Mouse (Mus musculus) regulatory T cell (primary cell): ENCODE results near the gene Tiam1.
"Not testable (repeated sequence)": the region's sequence is repeated elsewhere in the genome, so short reads cannot be mapped to it uniquely, and the experiment has no call there.

Experiments used
- in situ Hi-C: fragments of 300-600 bp; cut with MboI, MseI; formaldehyde crosslinking; loops from one replicate; pipeline ENCODE4 v1.15.1; 2025; ENCODE audit warnings: high pct_unique_total_duplicates

Tiam1 gene

DNA sequence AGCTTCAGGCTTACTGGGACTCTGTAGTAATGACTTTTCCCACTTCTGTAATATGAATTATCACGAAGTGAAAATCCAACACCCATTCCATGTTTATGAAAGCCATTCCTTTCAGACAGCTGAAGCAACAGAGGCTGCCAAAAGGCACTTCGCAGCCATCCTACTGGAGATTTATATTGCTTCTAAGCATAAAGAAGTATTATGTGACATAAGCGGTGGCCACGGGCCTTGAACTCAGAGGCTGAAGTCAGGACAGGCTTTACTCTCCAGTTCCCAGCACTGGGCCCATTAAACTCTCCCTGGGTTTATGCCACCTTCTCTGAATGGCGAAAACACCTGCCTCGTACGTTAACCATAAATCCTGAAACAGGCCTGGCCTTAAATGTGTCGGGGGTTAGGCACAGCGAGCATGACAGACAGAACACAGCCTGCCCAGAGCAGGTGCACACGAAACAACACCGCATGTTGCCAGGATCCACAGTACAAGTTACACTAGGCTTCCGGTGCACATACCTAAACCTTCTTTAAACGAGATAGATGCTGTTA is 26.9 kb downstream of the Tiam1 start:
- in situ Hi-C loops = no loop called here

DNA sequence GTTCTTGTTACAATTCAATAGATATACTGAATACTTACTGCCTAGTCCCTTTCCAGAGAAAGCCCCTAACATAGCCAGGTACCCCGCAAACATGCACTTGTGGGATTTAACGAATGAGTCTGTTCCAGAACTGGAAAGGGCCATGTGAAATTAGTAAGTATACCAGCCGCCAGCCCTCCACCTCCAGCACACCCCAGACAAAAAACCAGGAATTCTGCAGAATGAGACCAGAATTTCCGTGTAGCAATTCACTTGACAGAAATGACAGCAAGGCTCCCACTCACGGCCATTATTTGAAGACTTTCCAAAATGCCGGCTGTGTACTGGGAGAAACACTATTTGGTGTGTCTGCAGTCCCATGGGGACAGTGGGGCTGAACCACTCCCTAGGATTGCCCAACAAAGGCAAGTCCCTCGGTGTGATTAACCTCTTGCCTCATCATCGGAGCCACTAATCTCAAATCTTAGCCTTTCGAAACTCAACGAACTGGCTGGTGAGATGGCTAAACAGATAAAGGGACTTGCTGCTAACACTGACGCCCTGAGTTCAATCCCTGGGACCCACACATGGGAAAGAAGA is 30.9 kb downstream of the Tiam1 start:
- in situ Hi-C loops = no loop called here

DNA sequence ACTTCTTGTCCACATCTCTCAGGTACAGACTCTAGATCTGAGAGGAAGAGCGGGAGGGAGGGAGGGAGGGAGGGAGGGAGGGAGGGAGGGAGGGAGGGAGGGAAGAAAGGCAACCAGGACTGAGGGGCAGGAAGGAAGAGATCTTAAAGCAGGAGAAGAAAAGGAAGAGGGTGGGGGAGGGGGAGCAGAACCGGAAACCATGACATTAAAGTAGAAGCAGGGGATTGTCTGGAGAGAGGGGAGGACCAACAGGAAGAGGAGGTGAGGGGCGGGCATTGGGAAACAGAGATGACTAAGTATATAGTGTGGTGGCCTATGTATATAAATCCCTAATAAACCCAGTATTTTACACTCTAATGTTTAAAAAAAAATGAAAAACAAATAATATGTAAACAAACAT is 34.1 kb downstream of the Tiam1 start:
- in situ Hi-C loops = no loop called here

DNA sequence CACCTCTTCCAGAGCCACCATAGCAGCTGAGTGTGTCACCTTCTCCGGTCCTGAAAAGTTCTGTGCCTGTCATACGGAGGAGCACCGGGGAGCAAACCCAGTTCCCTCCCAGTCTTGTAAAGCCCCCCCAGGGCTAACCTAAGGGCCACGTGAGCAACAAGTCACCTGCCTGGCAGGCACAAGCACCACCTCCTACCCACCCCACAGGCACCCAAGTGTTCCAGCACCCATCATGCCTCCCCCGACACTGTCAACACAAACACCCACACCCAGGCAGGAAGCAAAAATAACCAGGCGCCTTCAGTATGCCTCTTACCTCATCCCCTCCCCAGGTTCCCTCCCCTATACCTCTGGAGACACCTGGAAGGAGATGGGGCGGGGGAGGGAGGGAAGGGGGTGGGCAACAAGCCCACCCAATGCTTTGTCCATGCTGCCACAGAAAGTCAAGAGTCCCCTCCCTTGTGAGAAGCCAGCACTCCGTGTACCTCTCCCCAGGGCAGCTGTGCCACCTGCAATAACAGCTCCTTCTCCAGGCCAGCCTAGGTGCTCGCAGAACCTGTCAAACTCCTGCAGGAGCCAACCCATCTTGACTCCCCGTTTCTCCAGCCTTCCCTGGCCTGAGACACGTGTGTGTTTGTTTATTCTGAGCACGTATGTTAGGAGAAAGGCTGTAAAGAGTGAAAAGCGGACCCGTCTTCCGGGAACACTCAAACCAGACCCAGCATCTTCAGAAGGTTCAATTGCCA is 38.7 kb downstream of the Tiam1 start:
- in situ Hi-C loops = loop anchor here (5.0 kb wide), 1 partner anchor 63 kb away; no protein-coding TSS in a partner anchor

DNA sequence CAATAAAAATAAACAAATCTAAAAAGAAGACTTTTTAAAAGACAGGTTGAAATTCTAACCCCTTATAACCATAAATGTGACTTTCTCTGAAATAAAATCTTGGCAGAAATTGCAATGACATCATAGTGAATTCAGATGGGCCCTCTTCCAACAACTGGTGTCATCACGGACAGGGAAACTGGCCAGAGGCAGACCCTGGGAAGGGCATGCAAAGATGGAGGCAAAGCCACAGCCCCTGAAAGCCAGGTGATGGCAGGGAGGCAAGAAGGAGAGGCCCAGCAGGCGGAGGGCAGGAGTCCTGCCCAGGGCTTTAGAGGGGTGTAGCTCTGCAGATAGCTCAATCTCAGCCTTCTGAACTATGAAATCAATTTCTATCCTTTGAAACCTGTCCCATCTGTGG is 39.8 kb downstream of the Tiam1 start:
- in situ Hi-C loops = loop anchor here (5.0 kb wide), 1 partner anchor 61 kb away; no protein-coding TSS in a partner anchor

DNA sequence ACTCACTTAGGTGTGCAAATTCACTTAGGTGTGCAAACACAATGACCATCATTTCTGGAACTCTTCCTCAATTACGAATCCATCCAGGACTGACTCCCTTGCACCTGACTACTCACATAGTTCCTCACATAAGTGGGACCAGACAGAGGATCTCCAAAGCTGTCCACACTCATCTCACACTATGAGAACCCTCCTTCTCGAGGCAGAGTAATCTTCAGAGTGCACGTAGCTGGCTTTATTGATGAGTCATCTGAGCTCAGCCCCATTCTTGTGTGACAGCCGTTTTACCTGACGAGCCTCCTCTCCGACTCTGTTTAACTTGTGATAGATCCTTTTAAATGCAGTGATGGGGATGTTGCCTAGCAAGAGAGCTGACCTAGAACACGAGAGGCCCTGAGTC is 41.0 kb downstream of the Tiam1 start:
- in situ Hi-C loops = loop anchor here (5.0 kb wide), 1 partner anchor 60 kb away; no protein-coding TSS in a partner anchor

DNA sequence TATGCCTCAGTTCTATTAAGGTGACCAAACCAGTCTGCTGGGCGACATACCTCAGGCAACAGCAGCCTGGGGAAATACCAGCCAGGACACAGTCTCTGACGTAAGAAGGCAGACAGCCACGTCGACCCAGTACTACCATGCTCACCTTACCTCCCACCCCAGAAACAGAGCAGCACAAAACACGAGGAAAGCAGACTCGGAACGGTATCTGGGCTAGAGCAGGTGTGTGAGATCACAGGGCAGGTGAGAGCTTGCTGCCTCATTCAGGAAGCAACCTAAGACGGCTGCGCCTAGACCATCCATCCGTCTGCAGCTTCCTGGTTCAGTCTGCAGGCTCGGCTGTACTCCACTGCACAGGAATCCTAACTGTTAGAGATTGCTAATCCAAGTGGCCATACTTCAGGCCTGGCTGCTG is 45.4 kb downstream of the Tiam1 start:
- in situ Hi-C loops = no loop called here

DNA sequence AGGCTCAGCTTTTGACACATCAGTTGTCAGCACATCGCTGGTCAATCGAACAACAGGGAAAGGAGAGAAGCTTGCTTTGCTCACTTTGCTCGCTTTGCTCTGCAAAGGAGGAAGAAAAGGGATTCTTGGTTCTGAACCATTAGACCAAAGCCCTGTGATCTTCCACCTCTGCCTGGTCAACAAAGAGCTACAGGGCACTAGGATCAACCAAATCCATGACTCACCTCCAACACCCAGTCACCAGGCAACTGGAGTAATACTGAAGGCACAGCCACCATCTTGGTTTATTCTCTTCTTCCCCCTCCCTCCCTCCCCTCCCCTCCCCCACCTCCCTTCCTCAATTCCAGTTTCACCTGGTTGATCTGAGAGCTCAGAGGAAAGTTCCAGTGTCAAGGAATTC is 45.8 kb downstream of the Tiam1 start:
- in situ Hi-C loops = no loop called here

DNA sequence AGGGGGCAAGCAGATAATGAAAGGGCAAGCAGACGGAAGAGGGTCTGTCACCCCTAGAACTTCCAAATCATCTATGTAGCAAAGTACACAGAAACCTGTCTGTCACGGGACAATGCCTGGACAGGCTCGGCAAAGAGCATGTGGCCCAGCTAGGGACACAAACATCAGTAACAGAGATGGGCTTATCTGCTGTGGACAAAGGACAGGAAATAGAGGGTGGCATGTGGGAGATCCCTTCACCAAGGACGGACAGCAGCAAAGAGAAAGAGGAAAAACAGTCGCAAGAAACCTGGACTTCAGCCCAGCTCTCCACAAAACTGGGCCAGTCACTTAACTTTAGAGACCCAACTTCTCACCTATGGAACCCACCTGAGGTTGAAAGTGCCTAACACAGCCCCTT is 47.6 kb downstream of the Tiam1 start:
- in situ Hi-C loops = no loop called here

DNA sequence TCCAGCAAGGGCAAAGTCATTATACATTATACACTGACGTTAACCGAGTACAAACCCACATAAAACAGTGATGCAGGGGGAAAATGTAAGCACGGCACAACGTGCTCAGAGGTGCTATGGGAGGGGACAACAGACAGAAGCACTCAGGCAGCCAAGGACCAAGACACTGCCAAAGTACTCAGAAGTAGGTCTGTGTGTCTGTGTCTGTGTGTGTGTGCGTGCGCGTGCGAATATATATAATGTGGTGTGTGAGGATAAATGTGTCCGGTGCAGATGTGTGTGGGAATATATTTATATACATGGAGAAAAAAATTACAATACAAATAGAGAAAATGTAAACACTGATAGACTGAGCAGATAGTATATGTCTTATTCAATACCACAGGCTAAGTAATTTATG is 50.6 kb downstream of the Tiam1 start:
- in situ Hi-C loops = no loop called here

DNA sequence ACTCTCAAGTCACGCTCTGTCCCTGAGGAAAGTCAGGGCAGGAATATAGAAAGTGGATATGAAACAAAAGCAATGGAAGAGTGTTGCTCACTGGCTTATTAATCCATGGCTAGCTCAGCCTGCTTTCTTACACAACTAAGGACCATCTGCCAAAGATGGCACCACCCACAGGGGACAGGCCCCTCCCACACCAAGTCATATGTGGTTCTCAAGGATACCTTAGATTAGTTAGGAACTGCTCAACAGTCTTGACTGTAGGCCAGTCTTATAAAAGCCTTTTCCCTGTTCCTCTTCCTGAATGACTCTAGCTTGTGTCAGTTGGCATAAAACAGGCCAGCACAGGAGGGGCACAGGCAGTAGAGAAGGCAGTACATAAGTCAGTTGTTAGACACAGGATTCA is 51.7 kb downstream of the Tiam1 start:
- in situ Hi-C loops = no loop called here

DNA sequence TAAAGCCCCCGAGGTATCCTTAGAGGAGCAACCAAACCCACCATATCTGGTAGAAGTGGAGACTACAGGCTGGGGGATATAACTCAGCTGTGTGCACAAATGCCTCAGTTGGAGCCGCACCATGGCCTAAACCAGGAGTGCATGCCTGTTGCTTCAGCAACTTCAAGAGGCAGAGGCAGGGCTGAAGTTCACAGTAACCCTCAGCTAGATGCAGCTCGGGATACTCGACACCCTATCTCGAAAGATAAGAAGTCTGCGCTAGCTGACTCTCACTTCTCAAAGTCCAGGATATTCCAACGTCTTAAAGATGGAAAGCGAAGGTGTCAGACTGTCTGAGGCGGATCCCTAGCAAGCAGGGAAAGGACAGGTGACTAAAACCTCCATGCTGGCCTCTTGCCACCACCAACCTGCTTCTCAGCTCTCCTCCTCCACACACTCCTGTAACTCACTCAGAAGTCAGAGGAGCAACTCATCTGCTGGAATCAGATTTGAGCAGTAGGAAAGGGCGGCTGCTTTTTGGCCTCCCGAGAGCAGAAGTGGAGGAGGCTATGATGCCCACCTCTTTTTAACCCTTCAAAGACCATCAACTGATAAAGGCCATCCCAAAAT is 52.4 kb downstream of the Tiam1 start:
- in situ Hi-C loops = no loop called here

DNA sequence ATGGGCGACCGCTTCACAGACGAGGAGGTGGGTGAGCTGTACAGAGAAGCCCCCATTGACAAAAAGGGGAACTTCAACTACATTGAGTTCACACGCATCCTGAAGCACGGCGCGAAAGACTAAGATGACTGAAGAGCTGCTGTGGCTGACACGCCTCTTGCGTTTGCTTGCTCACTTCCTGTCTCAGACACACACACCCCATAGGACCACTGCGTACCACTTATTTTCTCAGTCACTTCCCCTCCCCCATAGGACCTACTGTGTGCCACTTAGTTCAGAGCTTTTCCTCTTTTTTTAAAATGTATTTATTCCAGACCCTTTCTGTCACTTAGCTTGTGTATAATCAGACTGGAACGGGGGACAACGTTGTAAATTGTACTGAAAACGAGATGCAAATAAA is 53.2 kb downstream of the Tiam1 start:
- in situ Hi-C loops = no loop called here

DNA sequence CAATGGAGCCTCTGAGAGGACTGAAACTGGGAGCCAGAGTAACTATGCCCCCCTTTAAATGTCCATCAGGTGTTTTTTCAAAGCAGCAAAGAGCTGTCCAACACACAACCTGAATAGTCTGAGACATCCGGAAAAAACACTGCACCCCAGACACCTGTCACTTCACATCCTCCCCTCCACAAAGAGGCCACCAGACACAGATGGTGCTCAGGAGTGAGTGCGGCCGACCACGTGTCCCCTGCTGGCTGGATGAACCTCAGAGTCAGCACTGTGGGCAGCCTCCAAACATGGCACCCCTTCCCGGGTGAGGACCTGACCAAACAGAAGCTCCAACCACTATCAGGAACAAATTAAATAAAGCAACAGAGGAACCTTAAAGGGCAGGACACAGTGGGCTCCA is 56.3 kb downstream of the Tiam1 start:
- in situ Hi-C loops = no loop called here

DNA sequence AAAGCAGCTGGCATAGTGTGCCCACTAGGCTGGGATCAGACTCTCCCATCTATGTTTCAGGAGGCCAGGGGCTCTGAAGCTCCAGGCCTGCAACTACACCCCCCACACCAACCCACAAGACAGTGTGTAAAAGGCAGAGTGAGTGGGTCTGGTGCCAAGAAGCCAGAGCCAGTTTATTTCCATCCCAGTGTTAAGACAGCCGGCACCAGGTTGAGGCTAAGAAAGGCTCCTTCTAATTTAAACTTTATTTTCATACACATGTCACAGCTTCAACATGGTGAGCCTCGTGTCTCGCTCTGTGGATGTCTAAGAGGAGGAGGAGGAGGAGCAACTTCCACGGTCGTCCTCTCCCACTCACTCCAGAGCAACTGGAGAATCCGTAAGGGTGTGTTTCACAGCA is 57.5 kb downstream of the Tiam1 start:
- in situ Hi-C loops = no loop called here

DNA sequence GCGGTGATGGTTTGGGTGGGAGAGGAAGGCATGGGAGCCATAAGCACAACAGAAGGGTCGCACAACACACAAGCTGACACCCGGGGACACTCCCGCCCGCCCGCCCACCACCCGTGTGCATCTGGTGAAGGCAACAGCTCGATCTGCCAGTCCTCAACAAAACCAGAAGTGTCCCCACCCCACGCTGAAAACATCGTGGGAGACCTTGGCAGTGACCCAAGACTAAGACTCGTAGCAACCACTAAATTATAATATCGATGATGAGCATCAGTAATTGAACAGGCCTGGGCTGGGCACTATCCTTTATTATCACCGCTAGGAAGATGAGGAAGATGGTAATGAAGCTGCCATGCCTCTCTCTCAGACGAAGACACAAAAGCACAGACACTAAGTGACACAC is 58.0 kb downstream of the Tiam1 start:
- in situ Hi-C loops = no loop called here

DNA sequence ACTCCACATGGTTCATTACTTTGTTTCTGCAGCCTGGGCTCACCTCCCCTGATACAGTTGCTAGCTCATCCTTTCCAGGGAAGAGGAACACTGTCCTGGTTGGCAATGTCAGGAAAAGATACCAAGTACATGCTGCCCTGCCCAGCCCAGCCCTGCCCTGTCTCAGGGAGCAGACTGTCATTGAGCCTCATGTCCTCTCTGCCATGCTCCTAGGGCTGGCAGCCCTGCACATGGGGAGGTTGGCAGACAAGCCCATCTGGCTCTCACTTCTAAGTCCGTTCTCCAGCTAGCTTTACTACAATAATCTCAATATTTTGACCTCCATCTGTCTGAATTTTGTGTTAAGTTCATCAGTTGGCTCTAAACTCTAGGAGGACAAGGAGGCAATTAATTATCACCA is 62.4 kb downstream of the Tiam1 start:
- in situ Hi-C loops = no loop called here

DNA sequence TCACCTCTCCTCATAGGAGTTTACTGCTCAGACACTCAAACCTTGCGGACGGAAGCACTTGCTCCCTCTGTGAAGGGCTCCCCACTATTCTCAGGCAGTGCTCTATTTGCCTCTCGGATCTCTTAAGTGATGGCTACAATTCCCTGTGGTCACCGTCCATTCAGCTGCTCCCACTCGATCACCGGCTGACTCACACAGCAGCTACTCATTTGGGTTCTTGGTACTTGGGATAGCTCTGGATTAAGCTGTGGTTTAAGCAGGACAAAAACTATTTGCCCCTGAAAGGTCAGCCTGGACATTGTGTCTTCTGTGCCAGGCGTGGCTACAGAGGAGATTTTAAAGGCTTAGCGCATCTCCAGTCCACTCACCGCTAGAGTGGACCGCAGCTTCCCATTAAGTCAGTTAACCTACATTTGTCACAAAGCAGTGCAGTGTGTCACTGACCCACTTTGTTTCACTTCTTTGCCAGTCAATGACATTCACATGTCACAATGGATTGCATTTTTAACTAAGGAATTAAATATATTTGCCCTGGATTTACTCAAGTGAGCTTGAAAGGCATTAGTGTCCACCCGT is 64.7 kb downstream of the Tiam1 start:
- in situ Hi-C loops = no loop called here

DNA sequence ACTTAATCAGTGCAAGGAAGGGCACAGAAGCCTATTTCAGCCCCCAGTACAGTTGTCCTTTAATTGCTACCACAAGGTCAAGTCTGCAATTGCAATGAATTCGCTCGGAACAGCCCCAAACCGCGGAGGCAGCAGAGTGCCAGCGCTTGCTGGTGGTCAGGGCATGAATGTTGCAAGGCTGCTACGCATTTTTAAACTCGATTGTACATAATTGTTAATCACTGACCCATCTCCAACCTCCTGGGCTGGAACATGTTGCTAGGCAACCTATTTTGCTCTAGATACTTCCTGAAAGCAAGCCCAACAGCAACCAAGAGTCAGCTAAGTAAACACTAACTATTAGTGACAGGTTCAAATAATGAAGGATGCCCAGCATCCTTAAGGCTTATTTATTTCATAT is 70.1 kb downstream of the Tiam1 start:
- in situ Hi-C loops = no loop called here

DNA sequence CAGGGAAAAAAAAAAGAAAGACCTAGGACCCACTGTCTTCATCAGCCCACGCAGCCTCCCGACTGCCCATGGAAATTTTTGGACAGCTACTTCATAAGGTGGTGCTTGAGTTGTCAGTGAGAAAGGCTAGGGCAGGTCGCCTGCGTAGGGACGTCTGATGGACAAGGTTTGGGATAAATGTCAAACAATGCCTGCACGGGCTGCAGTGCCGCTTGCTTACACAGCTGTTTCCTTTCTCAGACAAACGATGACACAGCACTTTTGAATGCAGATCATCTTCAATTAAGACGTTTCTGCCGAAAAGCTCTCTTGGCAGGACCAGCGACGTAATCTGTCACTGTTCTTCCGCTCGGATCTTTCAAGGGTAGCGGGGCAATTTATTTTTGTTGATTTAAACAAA is 70.9 kb downstream of the Tiam1 start:
- in situ Hi-C loops = no loop called here

DNA sequence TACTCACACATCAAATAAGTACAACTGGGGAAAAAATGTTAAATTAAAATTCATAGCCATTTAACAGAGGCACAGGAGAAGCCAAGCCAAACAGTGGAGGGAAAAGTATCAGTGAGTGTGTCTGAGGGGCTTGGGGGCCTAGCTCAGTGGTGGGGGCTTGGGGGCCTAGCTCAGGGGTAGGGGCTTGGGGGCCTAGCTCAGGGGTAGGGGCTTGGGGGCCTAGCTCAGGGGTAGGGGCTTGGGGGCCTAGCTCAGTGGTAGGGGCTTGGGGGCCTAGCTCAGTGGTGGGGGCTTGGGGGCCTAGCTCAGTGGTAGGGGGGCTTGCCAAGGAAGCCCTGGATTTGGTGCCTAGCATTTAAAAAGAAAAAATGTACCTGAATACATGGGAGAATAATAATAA is 72.4 kb downstream of the Tiam1 start:
- in situ Hi-C loops = not testable (repeated sequence)

DNA sequence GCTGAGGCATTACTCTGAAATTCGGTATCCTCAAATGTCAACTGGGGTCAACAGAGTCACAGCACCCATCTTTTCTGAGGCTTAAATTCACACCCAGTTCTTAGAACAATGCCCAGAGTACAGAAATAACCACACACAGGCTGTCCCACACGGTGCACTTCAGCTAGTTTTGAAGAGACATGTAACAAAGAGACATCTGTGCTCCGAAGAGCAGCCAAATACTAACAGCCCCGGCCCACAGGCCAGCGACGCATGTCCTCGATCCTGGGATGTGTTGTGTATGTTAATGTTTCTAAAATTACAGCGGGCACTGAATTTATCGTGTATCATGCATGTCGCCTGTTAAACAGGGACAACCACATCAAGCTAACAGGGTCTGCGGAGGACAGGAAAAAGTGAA is 73.5 kb downstream of the Tiam1 start:
- in situ Hi-C loops = no loop called here

DNA sequence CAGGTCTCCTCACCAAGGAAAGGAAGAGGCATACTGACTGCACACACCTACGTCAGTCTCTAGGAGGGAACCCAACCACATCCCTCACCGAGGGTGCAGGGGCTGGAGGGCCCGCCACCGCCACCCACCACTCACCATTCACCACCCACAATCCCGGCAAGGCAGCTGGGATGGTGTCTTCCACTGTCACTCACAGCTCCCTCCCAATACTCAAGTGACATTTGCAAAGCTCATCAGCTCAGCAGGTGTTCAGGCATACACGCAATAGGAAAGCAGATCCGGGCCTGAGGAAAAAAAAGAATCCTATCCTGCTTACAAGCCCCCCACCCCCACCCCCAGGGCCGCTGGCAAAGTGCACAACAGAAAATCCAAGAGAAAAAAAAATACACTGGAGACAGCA is 74.4 kb downstream of the Tiam1 start:
- in situ Hi-C loops = no loop called here
